Mouse (Mus musculus): Measurements from ENCODE around the gene Kcnip1.

Gene Kcnip1

GRCm38 (mm10) chr11:33748754-33749153 is 244.2 kb downstream of the Kcnip1 start:
- no peak for DNase-seq

GRCm38 (mm10) chr11:33747402-33747955 is 245.5 kb downstream of the Kcnip1 start:
- DNase-seq = no peak

- DNase-seq = no peak
Observed at GRCm38 (mm10) chr11:33746402-33746801, 246.6 kb downstream of the Kcnip1 start.

GRCm38 (mm10) chr11:33745821-33746329 is 247.1 kb downstream of the Kcnip1 start:
- no peak for DNase-seq

GRCm38 (mm10) chr11:33744429-33744828 is 248.5 kb downstream of the Kcnip1 start:
- no peak for DNase-seq

- DNase-seq = no peak
Observed at GRCm38 (mm10) chr11:33740187-33740586, 252.8 kb downstream of the Kcnip1 start.

- DNase-seq = no peak
Observed at GRCm38 (mm10) chr11:33736426-33736825, 256.5 kb downstream of the Kcnip1 start.

- peak; percentile 34 for DNase-seq
Observed at GRCm38 (mm10) chr11:33733269-33733668, 259.7 kb downstream of the Kcnip1 start.

GRCm38 (mm10) chr11:33732358-33732757 is 260.6 kb downstream of the Kcnip1 start:
- DNase-seq = no peak

GRCm38 (mm10) chr11:33721297-33721696 is 271.7 kb downstream of the Kcnip1 start:
- peak; percentile 61 for DNase-seq

- DNase-seq = no peak
Observed at GRCm38 (mm10) chr11:33706777-33707176, 286.2 kb downstream of the Kcnip1 start.

- no peak for DNase-seq
Observed at GRCm38 (mm10) chr11:33701958-33702459, 290.9 kb downstream of the Kcnip1 start.

- no peak for DNase-seq
Observed at GRCm38 (mm10) chr11:33701236-33701957, 291.6 kb downstream of the Kcnip1 start.

- no peak for DNase-seq
Observed at GRCm38 (mm10) chr11:33700725-33701124, 292.2 kb downstream of the Kcnip1 start.

GRCm38 (mm10) chr11:33690181-33690580 is 302.8 kb downstream of the Kcnip1 start:
- DNase-seq = no peak

- no peak for DNase-seq
Observed at GRCm38 (mm10) chr11:33685904-33686303, 307.0 kb downstream of the Kcnip1 start.

- DNase-seq = peak; percentile 54
Observed at GRCm38 (mm10) chr11:33680151-33680550, 312.8 kb downstream of the Kcnip1 start.

- DNase-seq = no peak
Observed at GRCm38 (mm10) chr11:33670105-33670965, 322.6 kb downstream of the Kcnip1 start.

GRCm38 (mm10) chr11:33668376-33668775 is 324.6 kb downstream of the Kcnip1 start:
- DNase-seq = no peak

- DNase-seq = no peak
Observed at GRCm38 (mm10) chr11:33663599-33663998, 329.4 kb downstream of the Kcnip1 start.

GRCm38 (mm10) chr11:33660016-33660913 is 332.7 kb downstream of the Kcnip1 start:
- no peak for DNase-seq

Data from liver (tissue).